Mouse (Mus musculus): ENCODE data around the gene Npcd. TPM values are rescaled to one million over a fixed set of nuclear protein-coding genes. Genes with fewer than 3 reads are reported as not detected.

The Npcd gene
- total RNA-seq, 2 experiments from 2014 or later: 6.8 to 28.8 TPM

DNA sequence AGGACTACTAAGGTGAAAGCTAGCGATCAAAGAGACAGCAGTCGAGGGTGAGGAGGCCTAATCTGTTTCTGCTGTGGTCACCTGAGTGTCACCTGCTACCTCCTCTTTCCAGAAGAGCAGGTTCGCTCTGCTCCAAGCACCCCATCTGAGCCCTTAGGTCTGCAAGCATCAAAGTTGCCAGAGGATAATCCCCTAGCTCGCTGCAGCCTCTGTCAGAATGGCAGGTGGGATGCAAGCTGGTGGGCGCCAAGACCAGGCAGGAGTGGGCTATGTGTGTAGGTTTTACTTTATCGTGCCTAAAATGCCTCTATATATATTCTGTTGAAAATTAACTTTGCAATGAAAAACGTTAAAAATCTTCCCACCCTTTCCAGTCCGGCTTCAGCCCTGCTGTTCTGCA, 28.8 kb downstream of the Npcd start:
- DNase-seq (ENCODE audit: low spot score in 2 of 2): peak in 1 of 2 experiments; percentile 11

DNA sequence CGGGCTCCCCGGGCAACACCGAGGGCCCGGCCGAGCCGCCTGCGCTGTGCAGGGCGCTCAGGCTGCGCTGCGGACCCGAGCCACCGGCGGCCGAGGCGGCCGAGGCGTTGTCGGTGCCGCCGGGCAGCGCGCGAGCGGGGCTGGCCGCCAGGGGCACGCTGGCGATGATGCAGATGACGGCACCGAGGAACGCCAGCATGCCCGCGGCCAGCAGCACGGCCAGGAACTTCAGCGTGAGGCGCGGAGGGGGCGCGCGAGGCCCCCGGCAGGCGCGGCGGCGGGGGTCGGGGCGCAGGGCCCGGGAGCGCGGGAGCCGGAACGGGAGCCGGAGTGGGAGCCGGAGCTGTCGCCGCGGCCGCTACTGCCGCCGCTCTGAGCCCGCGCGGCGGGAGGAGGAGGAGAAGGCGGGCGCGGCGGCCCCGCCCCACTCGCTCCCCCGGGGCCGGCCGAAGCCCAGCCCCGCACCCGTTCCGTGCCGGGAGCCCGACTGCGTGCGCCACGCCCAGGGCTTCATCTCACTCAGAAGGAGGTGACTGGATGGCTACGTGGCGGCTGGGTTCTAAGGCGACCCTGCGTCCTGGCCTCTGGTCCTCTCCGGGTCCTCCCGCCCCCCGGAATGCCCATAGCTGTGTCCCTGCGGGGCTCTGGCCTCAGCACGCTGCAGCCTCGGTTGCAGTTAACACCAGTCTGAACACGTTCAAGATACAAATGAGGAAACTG, 29.5 kb downstream of the Npcd start, which contains the start of gene Nptxr:
Gene Nptxr (minus strand): TSS at position 415 of the 720 bp plus-strand sequence.
- DNase-seq (ENCODE audit: low spot score in 2 of 2): peak; percentile 71 to 83

DNA sequence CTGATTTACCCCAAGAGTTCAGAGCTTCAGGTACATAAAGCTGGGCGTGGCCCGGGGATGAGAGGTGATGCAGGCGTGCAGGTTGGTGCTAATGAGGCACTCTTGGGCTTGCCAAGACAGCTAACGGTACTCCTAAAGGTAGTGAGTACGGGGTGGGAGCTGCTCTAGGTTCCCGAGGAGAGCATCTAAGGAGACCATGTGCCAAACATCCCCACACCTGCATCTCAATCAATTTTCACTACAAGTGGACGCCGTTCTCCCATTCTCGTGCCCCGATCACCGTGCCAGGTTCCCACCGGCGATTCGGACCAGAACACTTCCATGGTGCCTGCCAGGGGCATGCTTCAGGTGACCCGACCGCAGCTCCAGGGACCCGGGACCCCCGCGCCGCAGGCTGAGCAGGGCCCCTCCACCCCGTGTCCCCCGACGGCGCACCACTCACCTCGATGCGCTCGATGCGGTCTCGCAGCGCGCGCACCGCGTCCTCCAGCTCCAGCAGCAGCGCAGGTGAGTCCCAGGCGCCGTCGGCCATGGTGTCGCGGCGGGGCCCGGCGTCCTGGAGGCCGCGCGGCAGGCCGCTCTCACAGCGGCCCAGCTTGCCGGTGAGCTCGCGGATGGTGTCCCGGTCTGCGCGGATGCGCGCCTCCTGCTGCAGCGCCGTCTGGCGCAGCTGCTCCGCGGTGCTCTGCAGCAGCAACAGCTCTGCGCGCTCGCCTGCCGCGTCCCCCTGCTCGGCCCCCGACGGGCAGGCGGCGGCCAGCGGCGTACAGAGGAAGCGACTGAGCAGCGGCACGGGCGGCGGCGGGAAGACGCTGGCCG, 30.3 kb downstream of the Npcd start:
- peak in 1 of 2 experiments; percentile 36 for DNase-seq (ENCODE audit: low spot score in 2 of 2)

DNA sequence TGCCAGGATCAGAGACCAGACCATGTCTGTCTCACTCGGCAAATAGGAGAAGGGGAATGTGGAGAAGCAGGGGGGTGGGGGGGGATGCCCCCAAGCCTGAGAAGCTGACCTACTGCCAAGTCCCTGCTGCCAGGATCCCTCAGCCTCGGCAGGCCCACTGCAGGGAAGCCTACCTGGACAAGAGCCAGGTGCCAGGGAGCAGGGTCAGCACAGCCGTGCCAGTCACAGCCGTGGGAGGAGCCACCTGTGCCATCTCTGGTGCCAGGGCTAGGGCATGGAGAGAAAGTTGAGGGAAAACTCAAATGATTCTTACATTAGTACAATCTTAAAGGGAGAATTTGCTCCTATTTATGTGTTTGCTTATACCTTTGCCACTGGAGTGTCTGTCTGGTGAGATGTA, 31.7 kb downstream of the Npcd start:
- no peak for DNase-seq (ENCODE audit: low spot score in 2 of 2)

DNA sequence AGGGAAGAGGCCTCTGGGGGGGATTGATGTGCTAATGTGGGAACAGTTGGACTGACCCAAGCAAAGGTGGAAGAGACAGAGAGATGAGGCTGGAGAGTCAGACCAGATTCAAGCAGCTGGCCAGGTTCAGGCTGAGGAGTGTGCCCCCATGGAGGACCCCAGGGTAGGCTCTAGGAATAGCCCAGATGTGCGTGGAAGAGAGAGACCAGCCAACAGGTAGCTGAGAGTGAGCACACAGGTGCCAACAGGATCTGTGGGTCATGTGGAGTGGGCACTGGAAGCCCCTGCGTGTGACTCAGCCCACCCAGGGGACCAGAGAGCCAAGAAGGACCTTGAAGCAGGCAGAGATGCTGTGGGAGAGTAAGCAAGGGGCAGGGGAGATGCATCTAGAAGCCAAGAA, 32.4 kb downstream of the Npcd start:
- DNase-seq (ENCODE audit: low spot score in 2 of 2): no peak

DNA sequence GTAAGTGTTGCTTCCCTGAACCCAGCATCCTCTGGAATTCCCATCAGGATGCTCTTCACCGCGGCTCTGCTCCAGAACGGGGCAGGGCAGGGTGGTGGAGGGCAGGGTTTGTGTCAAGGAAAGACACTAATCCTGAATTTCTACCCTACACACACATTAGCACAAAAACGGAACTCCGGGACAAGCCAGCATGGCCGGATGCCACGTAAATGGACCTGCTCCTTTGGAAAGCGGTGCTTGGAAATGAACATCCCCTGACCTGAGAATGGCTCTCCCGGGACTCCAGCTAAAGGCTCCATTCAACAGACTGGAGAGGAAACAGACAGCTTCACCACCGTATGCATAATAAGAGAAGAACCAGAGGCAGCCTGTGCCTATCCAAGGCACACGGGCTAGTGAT, 33.3 kb downstream of the Npcd start:
- DNase-seq (ENCODE audit: low spot score in 2 of 2): no peak

DNA sequence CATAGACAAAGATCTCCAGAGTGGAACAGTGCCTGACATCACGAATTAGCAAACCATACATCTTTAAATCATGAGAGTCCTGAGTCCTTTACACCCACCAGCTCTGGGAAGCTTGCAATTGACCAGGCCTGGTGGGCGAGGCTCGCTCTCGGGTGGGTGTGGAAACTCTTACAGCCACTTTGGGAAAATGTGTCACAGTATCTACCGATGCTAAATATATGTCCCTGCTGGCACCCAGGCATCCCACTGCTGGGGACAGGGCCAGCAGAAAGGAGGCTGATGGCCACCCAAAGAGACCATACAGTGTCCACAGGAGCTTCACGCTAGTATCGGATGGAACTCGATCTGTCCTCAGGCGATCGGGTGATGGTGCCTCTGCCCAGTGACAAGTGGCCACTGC, 35.4 kb downstream of the Npcd start:
- peak; percentile 60 to 80 for DNase-seq (ENCODE audit: low spot score in 2 of 2)

DNA sequence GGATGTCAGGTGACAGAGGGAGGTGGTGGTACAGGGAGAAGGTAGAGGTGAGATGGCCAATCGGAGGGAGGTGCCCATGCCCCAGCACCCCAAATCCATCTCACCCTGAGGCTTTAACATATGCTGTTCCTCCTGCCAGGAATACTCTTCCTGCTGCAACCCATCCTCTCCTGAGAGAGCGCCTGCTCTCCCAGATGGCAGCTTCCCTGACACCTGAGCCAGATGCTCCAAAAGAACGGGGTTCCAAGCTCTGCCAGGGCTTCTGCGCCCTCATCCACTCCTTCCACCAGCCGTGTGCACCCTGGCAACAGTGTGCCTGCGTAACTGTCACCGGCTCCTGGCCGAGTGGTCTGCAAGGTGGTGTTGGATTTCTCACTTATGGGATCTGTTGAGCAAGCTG, 36.4 kb downstream of the Npcd start:
- no peak for DNase-seq (ENCODE audit: low spot score in 2 of 2)

DNA sequence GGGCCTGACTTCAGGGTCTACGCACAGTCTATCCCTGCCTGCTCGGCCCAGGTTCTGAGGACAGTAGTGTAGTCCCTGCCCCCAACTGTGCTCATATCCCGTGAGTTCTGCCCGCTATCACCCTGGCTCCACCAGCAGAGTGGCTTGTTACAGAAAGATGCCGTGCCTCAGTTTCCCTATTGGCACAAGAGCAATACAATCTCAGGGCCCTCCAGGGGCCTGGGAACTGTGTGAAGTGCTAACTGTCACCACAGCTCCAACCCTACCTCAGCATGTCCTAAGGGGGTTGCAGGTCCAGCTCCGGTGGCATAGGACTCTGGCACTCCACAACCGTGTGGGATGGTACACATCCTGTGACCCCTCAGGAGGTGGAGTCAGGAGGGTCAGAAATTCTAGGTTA, 36.9 kb downstream of the Npcd start:
- DNase-seq (ENCODE audit: low spot score in 2 of 2): no peak

DNA sequence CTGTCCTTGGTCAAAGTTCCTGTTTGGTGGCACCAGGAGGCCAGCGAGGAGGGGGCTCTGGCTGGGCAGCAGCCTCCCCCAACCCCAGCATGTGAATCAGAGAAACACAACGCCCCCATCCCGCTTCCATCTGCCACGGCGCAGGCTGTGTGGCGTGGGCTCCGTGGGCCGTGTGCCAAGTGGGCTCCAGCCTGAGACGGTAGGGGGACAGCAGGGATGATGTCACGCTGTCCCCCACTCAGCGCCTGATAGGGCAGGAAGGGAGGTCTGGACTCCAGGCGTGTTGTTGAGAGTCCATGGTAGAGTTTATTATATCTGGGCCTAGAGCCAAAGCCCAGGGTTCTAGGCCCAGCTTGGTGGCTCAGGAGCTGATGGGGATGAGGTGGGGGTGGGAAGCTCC, 37.8 kb downstream of the Npcd start:
- peak; percentile 78 to 85 for DNase-seq (ENCODE audit: low spot score in 2 of 2)

DNA sequence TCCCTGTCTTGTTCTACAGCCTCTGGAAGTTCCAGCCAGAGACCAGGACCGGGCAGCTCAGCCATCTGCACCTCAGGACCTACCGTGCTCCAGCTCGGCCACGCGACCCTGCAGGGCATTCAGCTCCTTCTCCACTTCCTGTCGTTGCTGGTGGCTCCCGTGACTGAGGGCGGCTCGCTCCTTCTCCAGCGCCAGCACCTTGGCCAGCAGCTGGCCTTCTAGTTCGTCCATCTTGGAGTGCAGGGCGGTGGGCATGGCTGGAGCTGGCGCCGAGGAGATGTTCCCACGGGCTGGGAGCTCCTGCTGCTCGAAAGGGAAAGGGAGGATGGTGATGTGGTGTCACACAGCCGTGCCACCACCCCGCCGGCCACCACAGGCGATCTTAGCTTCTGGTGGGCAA, 39.9 kb downstream of the Npcd start:
- DNase-seq (ENCODE audit: low spot score in 2 of 2): peak in 1 of 2 experiments; percentile 8

DNA sequence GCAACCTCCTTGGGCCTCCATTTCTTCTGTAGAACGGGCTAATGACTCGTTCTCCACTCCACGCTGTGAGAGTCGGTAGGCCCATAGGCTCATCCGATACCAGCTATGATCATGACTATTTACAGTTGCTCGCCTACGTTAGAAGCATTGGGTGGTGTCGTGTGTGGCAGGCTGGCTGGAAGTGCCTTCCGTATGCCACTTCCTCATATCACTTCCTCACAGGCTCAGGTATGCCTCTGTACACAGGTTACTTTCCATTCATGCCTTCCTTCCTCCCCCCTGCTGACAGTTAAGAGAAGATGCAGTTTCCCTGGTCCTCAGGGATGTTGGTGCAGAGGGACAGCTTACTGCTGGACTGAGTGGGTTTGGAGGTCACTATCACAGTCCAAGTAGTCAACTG, 41.0 kb downstream of the Npcd start:
- DNase-seq (ENCODE audit: low spot score in 2 of 2): no peak

DNA sequence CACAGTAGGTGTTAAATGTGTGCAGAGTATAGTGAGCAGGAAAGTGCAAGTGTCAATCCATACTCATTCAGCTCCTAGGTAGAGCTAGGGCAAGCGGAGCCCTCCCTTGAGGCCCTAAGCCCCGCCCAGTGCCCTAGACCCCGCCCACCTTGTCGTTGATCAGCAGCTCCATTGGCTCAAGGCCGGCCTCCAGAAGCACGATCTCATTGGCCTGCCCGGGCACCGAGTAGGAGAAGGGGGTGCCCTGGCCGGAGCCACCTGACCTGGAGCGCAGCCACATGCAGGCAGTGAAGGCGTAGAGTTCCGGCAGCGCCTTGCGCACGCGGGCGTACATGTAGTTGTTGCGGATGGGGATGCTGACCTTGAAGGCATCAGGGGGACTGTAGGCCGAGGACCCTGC, 41.6 kb downstream of the Npcd start:
- DNase-seq (ENCODE audit: low spot score in 2 of 2): no peak

DNA sequence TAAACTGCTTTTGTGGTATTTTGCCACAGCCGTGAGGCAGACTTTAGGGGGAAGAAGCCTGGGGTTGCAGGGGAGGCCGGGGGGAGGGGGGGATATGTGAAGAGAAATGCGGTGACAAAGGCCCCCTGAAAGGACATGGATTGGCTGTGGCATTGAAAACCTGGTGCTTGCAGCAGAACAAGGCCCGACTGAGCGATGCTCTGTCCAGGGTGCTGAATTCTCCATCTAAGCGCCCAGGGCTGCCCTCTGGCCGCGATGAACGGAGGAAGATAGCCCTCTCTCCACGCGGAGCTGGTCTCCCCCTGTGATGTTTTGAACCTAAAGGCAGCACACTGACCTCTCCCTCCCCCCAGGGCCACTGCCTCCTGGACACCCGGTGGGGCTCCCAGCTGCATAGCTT, 42.5 kb downstream of the Npcd start:
- no peak for DNase-seq (ENCODE audit: low spot score in 2 of 2)

DNA sequence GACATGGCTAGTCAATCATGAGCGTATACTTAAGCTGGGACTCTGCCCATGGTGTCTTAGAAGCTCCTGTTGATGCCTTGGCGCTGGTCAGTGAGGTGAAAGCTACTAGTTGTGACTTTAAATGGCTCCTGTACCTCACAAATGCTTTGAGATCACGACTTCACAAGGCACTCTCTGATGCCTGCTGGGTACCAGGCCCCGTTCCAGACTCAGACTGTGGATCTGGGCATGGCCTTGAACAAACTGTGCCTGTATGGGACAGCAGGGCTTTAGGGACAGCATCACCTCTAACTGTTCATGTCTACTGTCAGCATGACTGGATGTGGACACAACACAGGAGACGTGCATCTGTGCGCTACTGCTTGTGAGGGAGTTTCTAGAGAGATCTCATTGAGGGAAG, 43.1 kb downstream of the Npcd start:
- no peak for DNase-seq (ENCODE audit: low spot score in 2 of 2)

DNA sequence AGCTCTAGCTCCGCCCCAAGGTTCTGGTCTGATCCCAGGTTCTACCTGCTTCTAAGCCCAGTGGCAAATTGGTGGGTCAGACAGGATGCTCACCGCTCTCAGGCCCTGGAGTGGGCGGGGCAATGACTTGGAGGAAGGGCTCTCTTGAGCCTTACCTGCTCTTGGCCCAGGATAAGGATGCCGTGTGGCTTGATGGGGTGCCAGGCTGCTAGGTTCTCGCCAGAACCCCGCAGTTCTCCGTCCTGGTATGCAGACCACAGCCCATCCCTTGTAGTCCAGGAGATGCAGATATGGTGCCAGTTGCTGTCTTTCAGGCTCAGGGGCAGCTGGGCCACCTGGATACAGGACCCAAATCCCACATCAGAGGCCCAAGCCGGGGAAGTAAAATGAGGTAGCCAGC, 43.9 kb downstream of the Npcd start:
- no peak for DNase-seq (ENCODE audit: low spot score in 2 of 2)

DNA sequence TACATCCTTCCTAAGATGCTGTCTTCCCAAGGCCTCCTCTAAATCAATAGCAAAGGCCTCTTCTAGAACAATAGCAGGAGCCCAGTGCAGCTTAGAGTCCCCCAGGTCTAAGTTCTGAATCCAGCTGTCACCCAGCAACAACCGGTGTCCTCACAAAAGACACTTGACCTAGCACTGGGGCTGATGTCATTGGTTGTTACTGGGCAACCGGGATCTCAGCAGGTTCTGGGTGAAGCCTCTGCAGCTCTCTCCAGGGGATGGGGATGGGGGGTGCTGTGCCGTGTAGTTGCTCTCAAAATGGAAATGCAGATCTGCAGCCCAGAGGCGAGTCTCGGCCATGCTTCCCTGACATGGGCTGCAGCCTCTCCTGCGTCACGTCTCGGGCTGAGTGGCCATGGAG, 46.2 kb downstream of the Npcd start:
- DNase-seq (ENCODE audit: low spot score in 2 of 2): no peak

DNA sequence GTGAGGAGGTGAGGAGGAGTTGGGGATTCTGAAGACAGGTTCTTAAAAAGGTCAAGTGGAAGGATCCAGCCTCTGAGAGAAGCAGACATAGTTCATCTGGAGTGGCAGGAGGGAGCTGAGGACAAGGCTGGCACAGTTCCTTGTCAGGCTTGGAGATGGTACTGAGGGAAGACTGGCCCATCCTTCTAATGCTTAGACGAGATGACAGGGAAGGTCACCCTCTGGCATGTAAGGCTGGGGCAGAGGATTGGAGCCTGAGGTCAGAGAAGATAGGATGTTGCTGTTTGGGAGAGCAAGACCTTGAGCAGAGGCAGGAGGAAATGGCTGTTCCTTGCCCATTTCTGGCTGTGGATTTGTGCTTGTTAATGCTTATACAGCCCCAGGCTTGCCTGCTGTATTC, 49.0 kb downstream of the Npcd start:
- DNase-seq (ENCODE audit: low spot score in 2 of 2): no peak

DNA sequence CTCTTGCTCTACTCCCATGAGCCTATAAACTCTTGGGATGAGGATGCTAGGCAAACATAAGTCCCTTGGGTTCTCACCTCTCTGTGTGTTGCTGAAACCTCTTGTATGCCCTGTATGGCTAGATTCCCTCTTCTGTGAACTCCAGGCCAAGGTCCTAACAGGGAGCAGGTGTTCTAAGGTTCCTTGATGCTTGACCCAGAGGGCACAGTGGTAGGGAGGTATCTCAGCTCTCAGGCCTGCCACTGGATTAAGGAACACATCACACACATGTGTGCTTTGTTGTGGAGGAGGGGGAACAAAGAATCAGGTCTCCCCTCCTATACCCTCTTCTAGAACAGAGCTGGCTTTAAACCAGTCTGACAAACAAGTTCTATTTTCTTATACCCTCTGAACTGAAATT, 56.3 kb downstream of the Npcd start, which contains the start of gene Dnal4:
Gene Dnal4 (minus strand): TSS at position 101 of the 400 bp plus-strand sequence.
- no peak for DNase-seq (ENCODE audit: low spot score in 2 of 2)

DNA sequence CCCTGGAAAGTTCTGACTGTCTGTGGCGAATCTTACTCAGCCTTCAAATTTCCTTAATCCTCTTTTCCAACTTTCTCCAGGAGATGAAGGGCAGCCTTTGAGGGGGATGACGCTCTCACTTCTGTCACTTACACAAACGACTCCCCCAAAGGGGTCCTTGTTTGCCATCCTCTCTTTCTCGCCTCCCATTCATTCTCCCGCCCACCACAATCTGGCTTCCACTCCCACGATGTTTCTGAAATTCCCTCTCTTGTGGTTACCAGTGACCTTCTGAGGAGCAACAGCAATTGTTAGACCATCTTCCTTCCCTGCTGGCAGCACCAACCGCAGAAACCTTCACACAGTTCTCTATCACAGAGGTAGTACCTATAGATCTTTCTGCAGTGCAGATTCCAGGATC, 58.4 kb downstream of the Npcd start:
- DNase-seq (ENCODE audit: low spot score in 2 of 2): no peak

DNA sequence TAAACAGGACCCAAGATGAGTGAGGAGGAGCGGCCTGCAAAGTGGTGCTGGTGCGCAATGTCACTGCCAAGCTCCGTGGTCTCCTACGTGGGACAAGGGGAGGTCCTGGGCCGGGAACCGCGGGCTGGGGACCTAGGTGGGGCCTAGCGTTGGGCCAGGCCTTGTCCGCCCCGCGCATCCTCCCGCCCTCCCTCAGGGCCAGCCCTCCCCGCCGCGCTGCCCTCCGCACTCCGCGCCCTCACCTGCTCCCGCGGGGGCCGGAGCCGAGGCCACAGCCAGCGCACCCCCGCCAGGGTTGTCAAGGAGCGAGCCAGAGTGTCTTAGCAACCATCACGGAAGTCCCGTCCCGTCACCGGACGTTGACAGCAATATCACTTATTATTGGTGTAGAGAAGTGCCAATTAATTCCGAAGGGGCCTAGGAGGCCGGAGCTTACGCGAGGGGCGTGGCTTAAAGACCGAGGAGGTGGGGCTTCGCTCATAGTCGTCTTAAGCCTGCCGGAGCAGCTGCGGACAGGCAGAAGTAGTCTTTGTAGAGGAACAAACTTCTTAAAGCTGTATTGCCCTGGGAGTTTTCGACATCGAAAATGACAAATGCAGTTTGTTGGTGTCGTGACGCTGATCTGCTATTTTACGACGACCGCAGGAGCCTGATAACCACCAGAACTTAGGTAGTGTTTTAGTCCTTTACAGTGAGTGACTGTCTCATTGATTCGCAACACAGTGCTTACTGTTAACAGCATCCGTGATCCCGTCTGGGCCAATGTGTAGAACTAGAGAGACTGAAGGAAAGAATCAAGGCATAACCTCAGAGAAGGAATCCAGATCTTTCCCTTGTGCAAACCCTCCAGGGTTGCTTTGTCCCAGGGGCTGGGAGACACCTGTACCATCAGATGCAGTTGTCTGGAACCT, 59.7 kb downstream of the Npcd start:
- peak; percentile 94 to 95 for DNase-seq (ENCODE audit: low spot score in 2 of 2)
